Mouse (Mus musculus): ENCODE data around the gene Vmn1r6. TPM values are rescaled to one million over a fixed set of nuclear protein-coding genes. Genes with fewer than 3 reads are reported as not detected.

The Vmn1r6 gene
- polyA plus RNA-seq (2012; rRNA removed; ENCODE audit: low replicate concordance), result not detected in 2 replicates

DNA sequence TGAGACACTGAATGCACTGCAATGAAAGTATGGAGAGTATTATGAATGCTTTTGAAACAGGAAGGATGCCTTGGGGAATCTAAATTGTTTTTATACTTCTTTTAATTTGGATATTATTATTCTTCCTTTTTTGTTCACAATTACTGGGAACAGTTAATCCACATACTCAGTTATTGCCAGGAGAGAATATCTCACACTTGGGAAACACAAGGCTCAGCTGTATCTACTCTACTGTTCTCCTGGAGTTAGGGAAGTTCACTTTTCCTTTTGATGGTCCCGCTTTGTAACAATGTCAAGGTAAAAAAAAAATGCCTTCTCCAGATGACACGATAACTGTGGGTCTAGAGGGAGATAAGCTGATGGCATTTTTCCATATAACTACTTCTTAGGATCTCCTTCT is at the start of gene Vmn1r6:
TSS of gene Vmn1r6 (plus strand) at position 301 of the 400 bp plus-strand sequence.

DNA sequence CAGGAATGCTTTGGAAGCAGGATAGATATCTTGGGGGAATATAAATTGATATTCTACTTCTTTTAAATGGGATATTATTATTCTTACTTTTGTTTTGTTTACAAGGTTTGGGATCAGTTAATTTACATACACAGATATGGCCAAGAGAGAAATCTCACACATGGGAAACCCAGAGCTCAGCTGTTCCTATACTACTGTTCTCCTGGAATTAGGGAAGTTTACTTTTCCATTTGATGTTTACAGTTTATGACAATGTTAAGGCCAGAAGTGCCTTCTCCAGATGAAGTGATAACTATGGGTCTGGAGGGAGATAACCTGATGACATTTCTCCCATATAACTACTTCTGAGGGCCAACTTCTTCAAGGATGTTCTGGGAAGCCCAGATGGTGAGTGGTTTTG is 27.1 kb upstream of the Vmn1r6 start, which contains the start of gene Vmn1r5:
TSS of gene Vmn1r5 (plus strand) at position 301 of the 400 bp plus-strand sequence.

DNA sequence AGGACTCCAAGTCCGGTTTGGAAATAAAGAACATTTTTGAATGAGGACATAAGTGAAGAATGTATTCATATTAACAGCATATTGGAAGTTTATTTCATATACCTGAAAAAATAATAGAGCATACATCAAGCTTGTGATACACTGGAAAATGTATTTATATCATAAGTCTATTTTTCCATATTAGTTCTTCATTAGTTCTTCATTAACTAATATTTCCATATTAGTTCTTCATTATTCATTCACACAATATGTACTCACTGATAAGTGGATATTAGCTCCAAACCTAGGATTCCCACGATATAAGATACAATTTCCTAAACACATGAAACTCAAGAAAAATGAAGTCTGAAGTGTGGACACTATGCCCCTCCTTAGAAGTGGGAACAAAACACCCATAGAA is 28.2 kb downstream of the Vmn1r6 start, which contains the start of gene Vmn1r7:
TSS of gene Vmn1r7 (minus strand) at position 101 of the 400 bp plus-strand sequence.

DNA sequence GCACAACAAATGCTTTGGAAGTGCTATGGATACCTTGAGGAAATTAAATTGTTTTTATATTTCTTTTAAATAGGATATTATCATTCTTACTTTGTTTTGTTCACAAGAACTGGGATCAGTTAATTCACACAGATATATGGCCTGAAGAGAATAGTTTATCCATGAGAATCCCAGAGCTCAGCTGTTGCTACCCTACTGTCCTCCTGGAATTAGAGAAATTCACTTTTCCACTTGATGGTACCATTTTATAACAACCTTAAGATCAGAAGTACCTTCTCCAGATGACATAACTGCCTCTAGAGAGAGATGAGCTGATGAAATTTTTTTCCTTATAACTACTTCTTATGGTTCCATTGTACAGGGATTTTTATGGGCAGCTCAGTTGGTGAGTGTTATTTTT is 34.9 kb downstream of the Vmn1r6 start, which contains the start of gene Vmn1r8:
TSS of gene Vmn1r8 (plus strand) at position 301 of the 400 bp plus-strand sequence.

Other genes starting within 250 kb of the Vmn1r6 start
- gene Kbtbd2, start 199.4 kb upstream of the Vmn1r6 start, polyA plus RNA-seq (2012; rRNA removed; ENCODE audit: low replicate concordance), result 6.4 and 11.8 TPM in 2 replicates
- gene Fkbp9, start 165.2 kb upstream of the Vmn1r6 start, polyA plus RNA-seq (2012; rRNA removed; ENCODE audit: low replicate concordance), result 69.0 and 78.8 TPM in 2 replicates
- 5.2 and 6.1 TPM in 2 replicates for gene Nt5c3, start 73.3 kb upstream of the Vmn1r6 start, polyA plus RNA-seq (2012; rRNA removed; ENCODE audit: low replicate concordance)
- 0.06 TPM in 1 of 2 replicates, not detected in the other for gene Vmn1r4, start 73.2 kb upstream of the Vmn1r6 start, polyA plus RNA-seq (2012; rRNA removed; ENCODE audit: low replicate concordance)
- not detected in 2 replicates for gene Vmn1r5, start 27.0 kb upstream of the Vmn1r6 start, polyA plus RNA-seq (2012; rRNA removed; ENCODE audit: low replicate concordance)
- not detected in 2 replicates for gene Vmn1r7, start 28.1 kb downstream of the Vmn1r6 start, polyA plus RNA-seq (2012; rRNA removed; ENCODE audit: low replicate concordance)
- not detected in 2 replicates for gene Vmn1r8, start 35.0 kb downstream of the Vmn1r6 start, polyA plus RNA-seq (2012; rRNA removed; ENCODE audit: low replicate concordance)
- gene Vmn1r9, start 69.5 kb downstream of the Vmn1r6 start, polyA plus RNA-seq (2012; rRNA removed; ENCODE audit: low replicate concordance), result not detected in 2 replicates
- not detected in 2 replicates for gene Vmn1r10, start 112.2 kb downstream of the Vmn1r6 start, polyA plus RNA-seq (2012; rRNA removed; ENCODE audit: low replicate concordance)
- not detected in 2 replicates for gene Vmn1r11, start 136.2 kb downstream of the Vmn1r6 start, polyA plus RNA-seq (2012; rRNA removed; ENCODE audit: low replicate concordance)
- not detected in 2 replicates for gene Vmn1r12, start 159.7 kb downstream of the Vmn1r6 start, polyA plus RNA-seq (2012; rRNA removed; ENCODE audit: low replicate concordance)
- not detected in 2 replicates for gene Vmn1r13, start 206.0 kb downstream of the Vmn1r6 start, polyA plus RNA-seq (2012; rRNA removed; ENCODE audit: low replicate concordance)
- not detected in 2 replicates for gene Vmn1r14, start 234.4 kb downstream of the Vmn1r6 start, polyA plus RNA-seq (2012; rRNA removed; ENCODE audit: low replicate concordance)

Data from mammary gland, adult 2 months (tissue).